Mouse (Mus musculus): ENCODE measurements around the gene Tacc2. TPM values are rescaled to one million over a fixed set of nuclear protein-coding genes. Genes with fewer than 3 reads are reported as not detected.
"Not testable (repeated sequence)": the region's sequence is repeated elsewhere in the genome, so short reads cannot be mapped to it uniquely, and the experiment has no call there.

Gene Tacc2
- total RNA-seq (2021) = 25.5 and 27.4 TPM in 2 replicates
- long read RNA-seq, experiment 1, partial matches to known transcripts = 6 of 12 reads
- long read RNA-seq, experiment 1, other reads (novel, unspliced or antisense) = 4 of 12 reads
- long read RNA-seq, experiment 2, partial matches to known transcripts = 2 of 11 reads
- long read RNA-seq, experiment 2, other reads (novel, unspliced or antisense) = 7 of 11 reads

- no peak for DNase-seq
These were observed at the start of gene Tacc2 for GRCm38 (mm10) chr7:130577388-130578003. Tacc2 (plus strand) TSS chr7:130577438.

GRCm38 (mm10) chr7:130531138-130531537 lies 46.1 kb upstream of the Tacc2 start:
- not testable (repeated sequence) for DNase-seq

GRCm38 (mm10) chr7:130533316-130534260 lies 43.6 kb upstream of the Tacc2 start:
- DNase-seq = peak; percentile 95

GRCm38 (mm10) chr7:130535174-130535573 lies 42.1 kb upstream of the Tacc2 start:
- DNase-seq = no peak

GRCm38 (mm10) chr7:130537068-130537467 lies 40.2 kb upstream of the Tacc2 start:
- no peak for DNase-seq

GRCm38 (mm10) chr7:130540176-130540575 lies 37.1 kb upstream of the Tacc2 start:
- DNase-seq = no peak

GRCm38 (mm10) chr7:130543181-130543580 lies 34.1 kb upstream of the Tacc2 start:
- no peak for DNase-seq

GRCm38 (mm10) chr7:130545401-130545800 lies 31.8 kb upstream of the Tacc2 start:
- no peak for DNase-seq

GRCm38 (mm10) chr7:130545893-130546292 lies 31.3 kb upstream of the Tacc2 start:
- DNase-seq = no peak

GRCm38 (mm10) chr7:130546421-130546790 lies 30.8 kb upstream of the Tacc2 start:
- DNase-seq = no peak

- peak; percentile 96 for DNase-seq
These were observed 30.3 kb upstream of the Tacc2 start for GRCm38 (mm10) chr7:130546791-130547484.

GRCm38 (mm10) chr7:130547635-130548175 lies 29.5 kb upstream of the Tacc2 start:
- no peak for DNase-seq

GRCm38 (mm10) chr7:130552780-130553179 lies 24.5 kb upstream of the Tacc2 start:
- no peak for DNase-seq

- DNase-seq = no peak
These were observed 23.9 kb upstream of the Tacc2 start for GRCm38 (mm10) chr7:130553321-130553720.

- no peak for DNase-seq
These were observed 21.6 kb upstream of the Tacc2 start for GRCm38 (mm10) chr7:130555597-130555996.

- no peak for DNase-seq
These were observed 18.6 kb upstream of the Tacc2 start for GRCm38 (mm10) chr7:130558592-130558991.

- DNase-seq = no peak
These were observed 16.3 kb upstream of the Tacc2 start for GRCm38 (mm10) chr7:130560933-130561332.

GRCm38 (mm10) chr7:130563276-130563675 lies 14.0 kb upstream of the Tacc2 start:
- no peak for DNase-seq

- no peak for DNase-seq
These were observed 13.4 kb upstream of the Tacc2 start for GRCm38 (mm10) chr7:130563880-130564279.

GRCm38 (mm10) chr7:130564596-130564995 lies 12.6 kb upstream of the Tacc2 start:
- no peak for DNase-seq

GRCm38 (mm10) chr7:130568783-130569436 lies 8.3 kb upstream of the Tacc2 start:
- peak; percentile 62 for DNase-seq

- DNase-seq = no peak
These were observed 6.8 kb upstream of the Tacc2 start for GRCm38 (mm10) chr7:130570472-130570871.

Data from adrenal gland, postnatal 14 days (tissue).